Mouse (Mus musculus) hindbrain, embryonic 16.5 days (tissue): ENCODE data around the gene Cpsf7. TPM values are rescaled to one million over a fixed set of nuclear protein-coding genes. Genes with fewer than 3 reads are reported as not detected.

ENCODE experiments used
- ATAC-seq: fragments of 200-750 bp; cut with Nextera tagmentation; 2 replicates; pipeline ENCODE4 v1.8.0; 2017; ENCODE audit warnings: moderate TSS enrichment, moderate library complexity
- H3K27ac ChIP-seq: fragments of 300-500 bp; sonication (generic); 2 replicates; pipeline ENCODE4 v1.5.1; 2014; ENCODE audit warnings: low read depth, mild to moderate bottlenecking, control low read depth, low read length, moderate library complexity
- H3K27me3 ChIP-seq: fragments of 300-500 bp; sonication (generic); replicated peaks from 2 replicates; pipeline ENCODE4 v1.6.1; 2014; ENCODE audit warnings: low read length; ENCODE audit not compliant: control insufficient read depth, insufficient read depth
- H3K36me3 ChIP-seq: fragments of 300-500 bp; sonication (generic); 2 replicates; pipeline ENCODE4 v1.6.1; 2014; ENCODE audit warnings: mild to moderate bottlenecking, low read length, moderate library complexity, mixed read lengths; ENCODE audit not compliant: control insufficient read depth, insufficient read depth
- H3K4me1 ChIP-seq: fragments of 300-500 bp; sonication (generic); 2 replicates; pipeline ENCODE4 v1.6.1; 2014; ENCODE audit warnings: low read depth, low read length; ENCODE audit not compliant: control insufficient read depth, insufficient read depth
- H3K4me2 ChIP-seq: fragments of 300-500 bp; sonication (generic); 2 replicates; pipeline ENCODE4 v1.6.1; 2014; ENCODE audit warnings: mild to moderate bottlenecking, low read length, control low read depth, moderate library complexity
- H3K4me3 ChIP-seq: fragments of 300-500 bp; sonication (generic); 2 replicates; pipeline ENCODE4 v1.5.1; 2014; ENCODE audit warnings: mild to moderate bottlenecking, low read length, control low read depth, moderate library complexity
- H3K9ac ChIP-seq: fragments of 300-500 bp; sonication (generic); 2 replicates; pipeline ENCODE4 v1.6.1; 2014; ENCODE audit warnings: low read depth, mild to moderate bottlenecking, control low read depth, low read length, moderate library complexity
- H3K9me3 ChIP-seq: fragments of 300-500 bp; sonication (generic); 2 replicates; pipeline ENCODE4 v1.6.1; 2014; ENCODE audit warnings: mild to moderate bottlenecking, low read length, moderate library complexity; ENCODE audit not compliant: control insufficient read depth
- WGBS: fragments of 180-500 bp; shearing (Covaris S2); extraction: QIAGEN DNeasy Blood & Tissue Kit; methylation state at CpG from one replicate; pipeline ENCODE4 v1.1.7; 2014; 5-methylcytosine and 5-hydroxymethylcytosine counted together
- polyA plus RNA-seq: library from polyadenylated mRNA; unstranded; fragments of >200 nt; fragmentation: Nextera tagmentation; extraction: Ambion mirVana; gene quantifications from 2 replicates; pipeline ENCODE4 v1.2.1, GENCODE M21; 2015

Cpsf7 gene
- polyA plus RNA-seq, 1 experiment from 2014 or later: 40.8 TPM

GRCm38 (mm10) chr19:10576690-10577561, 51.9 kb downstream of the Cpsf7 start, which contains the start of the genes Cyb561a3 and Tmem138:
Gene Cyb561a3, plus strand, starts transcription at chr19:10577172.
Gene Tmem138, minus strand, starts transcription at chr19:10577362.
- peaks cover 15% of the 10 kb centered on the region for H3K4me1 ChIP-seq
- no peaks in the 10 kb centered on the region for H3K9me3 ChIP-seq
- H3K4me2 ChIP-seq: peak within 1 kb of the TSS; percentile 77
- under 1% methylated on average over 44 of the region's 44 CpGs for WGBS
- H3K36me3 ChIP-seq: peaks cover 12% of the 10 kb centered on the region
- peak within 1 kb of the TSS; percentile 70 for H3K4me3 ChIP-seq
- no peaks in the 10 kb centered on the region for H3K27me3 ChIP-seq
- peak within 1 kb of the TSS; percentile 93 for H3K27ac ChIP-seq
- H3K9ac ChIP-seq: peak within 1 kb of the TSS; percentile 78
- peak; percentile 98 for ATAC-seq

DNA sequence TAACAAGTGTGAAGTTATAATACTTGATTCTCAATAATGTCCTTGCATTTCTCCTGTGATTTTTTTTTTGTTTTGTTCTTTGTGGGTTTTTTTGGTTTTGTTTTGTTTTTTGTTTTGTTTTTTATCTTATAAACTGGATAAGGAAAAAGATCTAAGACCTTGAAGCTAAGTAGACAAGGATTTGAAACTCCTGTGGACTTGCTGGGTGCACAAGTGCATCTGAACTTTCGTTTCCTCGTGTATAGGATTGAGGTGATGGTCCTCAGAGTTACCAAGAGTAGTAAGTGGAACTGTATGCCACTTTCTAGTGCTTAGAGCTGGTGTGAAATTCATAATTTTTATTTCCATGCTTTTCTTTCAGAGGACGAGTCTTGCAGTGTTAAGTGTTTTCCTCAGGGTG, 55.0 kb downstream of the Cpsf7 start:
- no peak overlapping the region for H3K9ac ChIP-seq
- H3K9me3 ChIP-seq: no peaks in the 10 kb centered on the region
- H3K36me3 ChIP-seq: 0 out of 2 replicates have a peak, but pooled peaks cover under 1% of the 10 kb centered on the region
- WGBS: 87% methylated on average over 3 of the region's 3 CpGs
- no peak overlapping the region for H3K27ac ChIP-seq
- no peak overlapping the region for H3K4me3 ChIP-seq
- H3K4me1 ChIP-seq: peaks cover 15% of the 10 kb centered on the region
- no peak overlapping the region for H3K4me2 ChIP-seq
- no peaks in the 10 kb centered on the region for H3K27me3 ChIP-seq
- ATAC-seq: no peak

GRCm38 (mm10) chr19:10580761-10581160, 55.7 kb downstream of the Cpsf7 start:
- no peaks in the 10 kb centered on the region for H3K36me3 ChIP-seq
- no peaks in the 10 kb centered on the region for H3K27me3 ChIP-seq
- no peak overlapping the region for H3K9ac ChIP-seq
- no peak for ATAC-seq
- 89% methylated on average over 3 of the region's 3 CpGs for WGBS
- no peak overlapping the region for H3K4me2 ChIP-seq
- no peak overlapping the region for H3K27ac ChIP-seq
- peaks cover 13% of the 10 kb centered on the region for H3K4me1 ChIP-seq
- no peaks in the 10 kb centered on the region for H3K9me3 ChIP-seq
- H3K4me3 ChIP-seq: no peak overlapping the region

GRCm38 (mm10) chr19:10581984-10582383, 56.9 kb downstream of the Cpsf7 start:
- Histone ChIP-seq H3K4me1 (peaks cover 7% of the 10 kb centered on the region), H3K9ac (no peak overlapping the region), H3K9me3 (no peaks in the 10 kb centered on the region), H3K27ac (no peak overlapping the region), H3K4me3 (no peak overlapping the region), H3K4me2 (no peak overlapping the region), H3K36me3 (no peaks in the 10 kb centered on the region), H3K27me3 (no peaks in the 10 kb centered on the region)
- WGBS: 92% methylated on average over 6 of the region's 6 CpGs
- ATAC-seq: no peak

GRCm38 (mm10) chr19:10583550-10584146, 58.6 kb downstream of the Cpsf7 start:
- Histone ChIP-seq H3K9ac (no peak overlapping the region), H3K27me3 (no peaks in the 10 kb centered on the region), H3K4me3 (no peak overlapping the region), H3K4me1 (peaks cover under 1% of the 10 kb centered on the region; the same call in 1 of the 2 replicates), H3K36me3 (0 out of 2 replicates have a peak, but pooled peaks cover 3% of the 10 kb centered on the region), H3K27ac (no peak overlapping the region), H3K9me3 (no peaks in the 10 kb centered on the region), H3K4me2 (no peak overlapping the region)
- no peak for ATAC-seq
- 63% methylated on average over 7 of the region's 7 CpGs for WGBS

- Histone ChIP-seq H3K36me3 (0 out of 2 replicates have a peak, but pooled peaks cover 3% of the 10 kb centered on the region), H3K9me3 (no peaks in the 10 kb centered on the region), H3K4me1 (no peaks in the 10 kb centered on the region), H3K27me3 (no peaks in the 10 kb centered on the region), H3K4me2 (no peak overlapping the region), H3K9ac (no peak overlapping the region), H3K4me3 (no peak overlapping the region), H3K27ac (no peak overlapping the region)
- no peak for ATAC-seq
- WGBS: 93% methylated on average over 8 of the region's 8 CpGs
Measured at GRCm38 (mm10) chr19:10585112-10585511, 60.0 kb downstream of the Cpsf7 start.

DNA sequence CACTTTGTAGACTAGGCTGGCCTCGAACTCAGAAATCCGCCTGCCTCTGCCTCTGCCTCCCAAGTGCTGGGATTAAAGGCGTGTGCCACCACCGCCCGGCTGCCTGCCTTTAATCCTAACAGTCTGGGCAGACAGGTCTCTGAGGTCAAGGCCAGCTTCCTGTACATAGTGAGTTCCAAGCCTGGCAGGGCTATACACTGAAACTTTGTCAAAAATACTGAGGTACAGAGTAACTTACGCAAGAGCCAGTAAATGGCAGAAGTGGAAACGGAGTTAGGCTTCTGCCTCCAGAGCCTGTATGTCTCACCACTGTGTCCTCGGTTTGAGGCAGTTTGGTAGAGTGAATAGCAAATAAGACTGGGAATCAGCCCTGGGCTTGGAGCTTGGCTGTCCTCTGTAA, 62.2 kb downstream of the Cpsf7 start:
- Histone ChIP-seq H3K27ac (no peak overlapping the region), H3K4me3 (no peak overlapping the region), H3K9ac (no peak overlapping the region), H3K4me2 (no peak overlapping the region), H3K36me3 (peaks cover 9% of the 10 kb centered on the region; the same call in 1 of the 2 replicates), H3K4me1 (no peaks in the 10 kb centered on the region), H3K27me3 (no peaks in the 10 kb centered on the region), H3K9me3 (no peaks in the 10 kb centered on the region)
- ATAC-seq: no peak
- 87% methylated on average over 8 of the region's 8 CpGs for WGBS

DNA sequence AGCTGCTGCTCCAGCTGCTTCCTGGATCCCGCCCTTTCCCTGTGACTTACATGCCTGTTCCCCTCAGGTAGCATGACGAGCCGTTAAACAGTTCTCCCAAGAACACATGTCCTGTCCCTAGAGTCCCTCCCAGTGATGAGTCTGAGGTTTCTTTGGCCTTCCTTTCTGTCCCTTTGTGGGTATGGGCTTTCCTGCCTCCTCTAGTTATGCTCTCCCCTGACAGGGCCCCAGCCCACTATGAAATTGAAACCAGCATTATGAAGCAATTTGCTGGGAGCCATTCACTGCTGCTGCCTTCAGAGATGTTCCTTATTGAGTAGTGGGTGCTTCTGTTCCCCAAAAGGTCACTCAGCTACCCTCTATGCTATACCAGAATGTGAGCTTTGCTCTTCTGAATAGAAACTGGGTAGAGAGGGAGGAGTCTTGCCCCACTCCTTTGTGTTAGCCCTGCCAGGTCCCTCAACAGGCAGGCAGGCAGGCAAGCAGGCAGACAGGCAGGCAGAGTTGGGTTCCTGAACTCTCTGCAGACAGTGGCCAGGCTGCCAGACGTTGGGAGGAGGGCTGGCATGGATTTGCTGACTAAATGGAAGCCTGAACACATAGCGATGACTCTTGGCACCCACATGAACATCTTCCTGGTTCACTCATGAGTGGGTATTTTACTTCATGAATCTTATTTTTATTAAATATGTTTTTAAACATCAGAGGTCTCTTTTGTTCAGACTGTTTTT, 64.2 kb downstream of the Cpsf7 start:
- no peak for ATAC-seq
- H3K36me3 ChIP-seq: peaks cover 14% of the 10 kb centered on the region
- H3K4me3 ChIP-seq: no peak overlapping the region
- no peak overlapping the region for H3K4me2 ChIP-seq
- H3K27ac ChIP-seq: no peak overlapping the region
- 66% methylated on average over 5 of the region's 5 CpGs for WGBS
- H3K4me1 ChIP-seq: no peaks in the 10 kb centered on the region
- no peak overlapping the region for H3K9ac ChIP-seq
- no peaks in the 10 kb centered on the region for H3K27me3 ChIP-seq
- H3K9me3 ChIP-seq: no peaks in the 10 kb centered on the region

GRCm38 (mm10) chr19:10590301-10590700, 65.2 kb downstream of the Cpsf7 start:
- H3K9me3 ChIP-seq: no peaks in the 10 kb centered on the region
- no peaks in the 10 kb centered on the region for H3K4me1 ChIP-seq
- no peak overlapping the region for H3K9ac ChIP-seq
- peaks cover 14% of the 10 kb centered on the region for H3K36me3 ChIP-seq
- H3K4me2 ChIP-seq: no peak overlapping the region
- no peaks in the 10 kb centered on the region for H3K27me3 ChIP-seq
- 72% methylated on average over 3 of the region's 3 CpGs for WGBS
- no peak overlapping the region for H3K4me3 ChIP-seq
- ATAC-seq: no peak
- no peak overlapping the region for H3K27ac ChIP-seq
